Mouse (Mus musculus) retina, postnatal 7 days (tissue): ENCODE data around the gene Shisa5.

Experiments used
- DNase-seq: peaks from one replicate; pipeline ENCODE4 v3.0.0-alpha.2; 2012; ENCODE audit warnings: low read depth, low spot score

The Shisa5 gene

GRCm38 (mm10) chr9:109053851-109054250, 15.5 kb downstream of the Shisa5 start:
- DNase-seq = no peak

GRCm38 (mm10) chr9:109054712-109055111, 16.3 kb downstream of the Shisa5 start:
- no peak for DNase-seq

GRCm38 (mm10) chr9:109055271-109056030, 17.1 kb downstream of the Shisa5 start:
- no peak for DNase-seq

GRCm38 (mm10) chr9:109056081-109056690, 17.8 kb downstream of the Shisa5 start:
- no peak for DNase-seq

GRCm38 (mm10) chr9:109056916-109057315, 18.6 kb downstream of the Shisa5 start:
- no peak for DNase-seq

GRCm38 (mm10) chr9:109057543-109057942, 19.2 kb downstream of the Shisa5 start:
- no peak for DNase-seq

- DNase-seq = no peak
Measured at GRCm38 (mm10) chr9:109058006-109058765, 19.8 kb downstream of the Shisa5 start.

- DNase-seq = peak; percentile 62
Measured at GRCm38 (mm10) chr9:109059136-109059903, 21.0 kb downstream of the Shisa5 start, which contains the start of gene Trex1. Gene Trex1 (minus strand): TSS chr9:109059734.

GRCm38 (mm10) chr9:109060184-109060897, 22.0 kb downstream of the Shisa5 start:
- no peak for DNase-seq

GRCm38 (mm10) chr9:109060898-109061295, 22.5 kb downstream of the Shisa5 start:
- DNase-seq = no peak

GRCm38 (mm10) chr9:109068095-109068735, 29.9 kb downstream of the Shisa5 start:
- DNase-seq = no peak

- peak; percentile 78 for DNase-seq
Measured at GRCm38 (mm10) chr9:109073661-109074573, 35.6 kb downstream of the Shisa5 start, which contains the start of gene Atrip. Gene Atrip (minus strand): TSS chr9:109074124.

GRCm38 (mm10) chr9:109080516-109080915, 42.2 kb downstream of the Shisa5 start:
- no peak for DNase-seq

GRCm38 (mm10) chr9:109081749-109082123, 43.4 kb downstream of the Shisa5 start:
- DNase-seq = no peak

GRCm38 (mm10) chr9:109082124-109082800, 43.9 kb downstream of the Shisa5 start, which contains the start of the genes Ccdc51 and Tma7:
Gene Ccdc51 (plus strand): TSS chr9:109082493.
Gene Tma7 (minus strand): TSS chr9:109082587.
- DNase-seq = peak; percentile 89

GRCm38 (mm10) chr9:109084922-109085321, 46.6 kb downstream of the Shisa5 start:
- no peak for DNase-seq

- DNase-seq = no peak
Measured at GRCm38 (mm10) chr9:109087987-109088386, 49.6 kb downstream of the Shisa5 start.

GRCm38 (mm10) chr9:109090446-109090845, 52.1 kb downstream of the Shisa5 start:
- DNase-seq = no peak

- no peak for DNase-seq
Measured at GRCm38 (mm10) chr9:109091802-109092201, 53.4 kb downstream of the Shisa5 start.
